Mouse (Mus musculus) forebrain, embryonic 12.5 days (tissue): ENCODE data around the gene Brms1. TPM values are rescaled to one million over a fixed set of nuclear protein-coding genes. Genes with fewer than 3 reads are reported as not detected.

ENCODE experiments used
- ATAC-seq: fragments of 200-750 bp; cut with Nextera tagmentation; 2 replicates; pipeline ENCODE4 v1.8.0; 2017; ENCODE audit warnings: moderate TSS enrichment; ENCODE audit not compliant: low FRiP score
- H3K27ac ChIP-seq: fragments of 300-500 bp; sonication (generic); 2 replicates; pipeline ENCODE4 v1.5.1; 2016; ENCODE audit warnings: mild to moderate bottlenecking
- H3K27me3 ChIP-seq: fragments of 300-500 bp; sonication (generic); 2 replicates; pipeline ENCODE4 v1.6.1; 2016; ENCODE audit warnings: mild to moderate bottlenecking
- H3K36me3 ChIP-seq: fragments of 300-500 bp; sonication (generic); replicated peaks from 2 replicates; pipeline ENCODE4 v1.6.1; 2016; ENCODE audit warnings: mild to moderate bottlenecking
- H3K4me1 ChIP-seq: fragments of 300-500 bp; sonication (generic); 2 replicates; pipeline ENCODE4 v1.6.1; 2016
- H3K4me2 ChIP-seq: fragments of 300-500 bp; sonication (generic); 2 replicates; pipeline ENCODE4 v1.6.1; 2016; ENCODE audit warnings: mild to moderate bottlenecking, moderate library complexity
- H3K4me3 ChIP-seq: fragments of 300-500 bp; sonication (generic); replicated peaks from 2 replicates; pipeline ENCODE4 v1.5.1; 2016; ENCODE audit warnings: mild to moderate bottlenecking
- H3K9ac ChIP-seq: fragments of 300-500 bp; sonication (generic); 2 replicates; pipeline ENCODE4 v1.6.1; 2016; ENCODE audit warnings: mild to moderate bottlenecking
- H3K9me3 ChIP-seq: fragments of 300-500 bp; sonication (generic); 2 replicates; pipeline ENCODE4 v1.6.1; 2016
- WGBS: fragments of 180-500 bp; shearing (Covaris S2); methylation state at CpG from one replicate; pipeline ENCODE4 v1.1.7; 2016; 5-methylcytosine and 5-hydroxymethylcytosine counted together
- polyA plus RNA-seq: library from polyadenylated mRNA; unstranded; fragments of >200 nt; fragmentation: Nextera tagmentation; extraction: Ambion mirVana; gene quantifications from 2 replicates; pipeline ENCODE4 v1.2.1, GENCODE M21; 2016

The Brms1 gene
- polyA plus RNA-seq, 1 experiment from 2014 or later, result 60.3 TPM

GRCm38 (mm10) chr19:5017611-5018010 lies 23.5 kb upstream of the Brms1 start:
- Histone ChIP-seq H3K36me3 (no peaks in the 10 kb centered on the region), H3K27ac (no peak overlapping the region), H3K4me2 (no peak overlapping the region), H3K4me1 (peaks cover 5% of the 10 kb centered on the region; the same call in 1 of the 2 replicates), H3K4me3 (no peak overlapping the region), H3K9me3 (no peaks in the 10 kb centered on the region), H3K27me3 (no peaks in the 10 kb centered on the region), H3K9ac (no peak overlapping the region)
- ATAC-seq, result no peak
- WGBS, result 89% methylated on average over 4 of the region's 4 CpGs

DNA sequence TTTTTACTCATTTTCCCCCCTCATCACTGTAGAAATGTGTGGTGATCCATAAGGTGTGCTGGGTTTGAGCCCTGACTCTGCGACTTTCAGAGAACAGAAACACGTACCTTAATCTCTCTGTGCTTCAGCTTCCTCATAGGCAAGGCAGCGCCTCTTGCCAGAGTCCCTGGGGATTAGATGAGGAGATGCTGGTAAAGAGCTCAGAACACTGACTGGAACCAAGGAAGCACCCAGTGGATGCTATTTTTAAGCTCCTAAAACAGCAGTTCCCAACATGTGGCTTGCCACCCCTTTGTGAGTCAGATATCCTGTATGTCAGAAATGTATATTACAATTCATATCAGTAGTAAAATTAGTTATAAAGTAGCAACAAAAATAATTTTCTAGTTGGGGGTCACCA lies 23.0 kb upstream of the Brms1 start:
- WGBS, result 76% methylated on average over 3 of the region's 3 CpGs
- Histone ChIP-seq H3K4me1 (peaks cover 5% of the 10 kb centered on the region; the same call in 1 of the 2 replicates), H3K9ac (no peak overlapping the region), H3K9me3 (no peaks in the 10 kb centered on the region), H3K36me3 (no peaks in the 10 kb centered on the region), H3K27ac (no peak overlapping the region), H3K4me2 (no peak overlapping the region), H3K27me3 (no peaks in the 10 kb centered on the region), H3K4me3 (no peak overlapping the region)
- ATAC-seq, result no peak

DNA sequence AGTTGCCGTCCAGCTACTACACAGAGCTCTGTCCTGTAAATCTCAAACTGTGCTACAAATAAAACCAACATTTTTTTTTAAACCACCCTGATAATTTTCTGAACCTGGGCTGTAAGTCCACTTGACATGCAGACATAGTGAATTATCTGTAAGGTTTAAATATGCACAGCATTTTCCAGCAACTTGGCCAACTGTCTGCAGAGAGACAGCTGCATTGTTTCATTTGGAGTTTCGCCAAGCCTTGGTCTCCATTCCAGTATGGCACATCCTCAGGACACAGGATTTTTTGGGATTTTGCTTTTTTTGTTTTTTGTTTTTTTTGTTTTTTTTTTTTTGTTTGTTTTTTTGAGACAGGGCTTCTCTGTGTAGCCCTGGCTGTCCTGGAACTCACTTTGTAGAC lies 19.7 kb upstream of the Brms1 start:
- H3K27me3 ChIP-seq, result no peaks in the 10 kb centered on the region
- no peak overlapping the region for H3K4me3 ChIP-seq
- 86% methylated on average over 2 of the region's 2 CpGs for WGBS
- no peak for ATAC-seq
- no peak overlapping the region for H3K27ac ChIP-seq
- H3K9ac ChIP-seq, result no peak overlapping the region
- no peak overlapping the region for H3K4me2 ChIP-seq
- no peaks in the 10 kb centered on the region for H3K9me3 ChIP-seq
- peaks cover 12% of the 10 kb centered on the region for H3K4me1 ChIP-seq
- 0 out of 2 replicates have a peak, but pooled peaks cover 3% of the 10 kb centered on the region for H3K36me3 ChIP-seq

DNA sequence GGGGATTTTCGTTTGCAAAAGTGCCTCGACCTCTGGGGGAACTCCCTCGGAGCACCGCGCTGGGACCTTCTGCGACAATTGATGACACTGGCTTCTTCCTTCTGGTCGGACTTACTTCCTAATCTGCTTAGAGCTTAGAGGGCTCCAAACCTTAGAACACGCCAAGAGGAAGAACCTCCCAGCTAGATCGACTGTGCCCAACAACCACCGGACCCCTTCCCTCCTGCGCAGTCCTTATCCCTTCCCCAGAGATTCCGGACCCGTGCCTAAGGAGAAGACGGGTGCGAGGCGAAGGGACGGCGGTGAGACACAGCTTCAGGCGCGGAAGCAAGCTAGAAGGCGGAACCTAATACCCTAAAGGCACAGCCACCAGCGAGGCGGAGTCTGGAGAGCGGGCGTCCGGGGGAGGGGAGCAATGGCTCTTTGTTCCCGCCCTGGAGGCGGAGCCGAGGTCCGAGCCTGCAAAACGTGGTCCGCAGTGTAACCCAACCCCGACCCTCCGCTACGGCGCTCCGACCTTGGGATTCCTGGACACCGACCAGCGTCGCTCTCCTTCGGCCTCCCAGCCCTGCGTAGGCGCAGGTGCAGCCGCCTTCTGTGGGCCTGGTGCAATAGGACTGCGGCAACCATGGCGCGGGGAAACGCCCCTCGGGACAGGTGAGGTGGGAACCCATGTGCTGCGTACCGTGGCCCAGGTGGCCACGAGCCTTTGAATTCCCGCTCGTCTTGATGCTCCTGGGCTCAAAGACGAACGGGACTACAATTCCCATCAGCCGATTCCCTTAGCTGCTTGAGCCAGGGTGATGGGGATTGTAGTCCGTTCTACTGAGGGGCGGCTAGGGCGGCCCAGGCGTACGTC lies 17.3 kb upstream of the Brms1 start, which contains the start of gene Slc29a2:
Gene Slc29a2 (plus strand): TSS at position 240 of the 859 bp plus-strand sequence.
- H3K4me3 ChIP-seq, result peak within 1 kb of the TSS; percentile 69
- no peaks in the 10 kb centered on the region for H3K27me3 ChIP-seq
- peaks cover 23% of the 10 kb centered on the region for H3K36me3 ChIP-seq
- peak within 1 kb of the TSS; percentile 85 for H3K4me2 ChIP-seq
- WGBS, result under 1% methylated on average over 62 of the region's 62 CpGs
- peak within 1 kb of the TSS; percentile 64 for H3K9ac ChIP-seq
- H3K9me3 ChIP-seq, result no peaks in the 10 kb centered on the region
- H3K27ac ChIP-seq, result peak within 1 kb of the TSS; percentile 87
- ATAC-seq, result peak; percentile 97
- peaks cover 11% of the 10 kb centered on the region; the same call in 1 of the 2 replicates for H3K4me1 ChIP-seq

GRCm38 (mm10) chr19:5026111-5026510 lies 15.0 kb upstream of the Brms1 start:
- no peak overlapping the region for H3K27ac ChIP-seq
- no peaks in the 10 kb centered on the region for H3K27me3 ChIP-seq
- H3K4me1 ChIP-seq, result peaks cover 11% of the 10 kb centered on the region; the same call in 1 of the 2 replicates
- H3K9ac ChIP-seq, result no peak overlapping the region
- peaks cover 43% of the 10 kb centered on the region for H3K36me3 ChIP-seq
- H3K4me2 ChIP-seq, result no peak overlapping the region
- H3K4me3 ChIP-seq, result no peak overlapping the region
- WGBS, result 94% methylated on average over 8 of the region's 8 CpGs
- H3K9me3 ChIP-seq, result no peaks in the 10 kb centered on the region
- ATAC-seq, result no peak

- no peak for ATAC-seq
- H3K27me3 ChIP-seq, result no peaks in the 10 kb centered on the region
- no peak overlapping the region for H3K27ac ChIP-seq
These were observed 8.5 kb upstream of the Brms1 start for GRCm38 (mm10) chr19:5032686-5033085.

DNA sequence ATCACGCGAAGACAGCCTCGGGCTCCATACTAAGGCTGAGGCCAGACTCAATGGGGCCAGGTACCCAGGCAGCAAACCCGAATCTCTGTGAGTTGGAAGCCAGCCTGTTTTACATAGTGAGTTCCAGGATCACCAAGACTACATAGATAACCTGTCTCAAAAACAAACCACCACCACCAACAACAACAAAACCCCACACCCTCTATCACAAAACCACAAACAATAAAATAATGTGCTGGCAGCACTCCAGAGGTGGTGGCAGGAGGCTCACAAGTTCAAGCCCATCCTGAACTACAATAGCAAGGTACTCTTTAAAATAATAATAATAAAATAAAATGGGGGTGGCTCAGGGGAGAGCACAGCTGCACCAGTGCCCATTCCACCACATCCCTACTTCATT lies 4.6 kb upstream of the Brms1 start:
- H3K4me2 ChIP-seq, result no peak overlapping the region
- no peak for ATAC-seq

More at GRCm38 (mm10) chr19:5032686-5033085, 8.5 kb upstream of the Brms1 start:
- Histone ChIP-seq H3K4me1 (peaks cover 6% of the 10 kb centered on the region), H3K36me3 (peaks cover 36% of the 10 kb centered on the region), H3K4me2 (no peak overlapping the region), H3K9me3 (no peaks in the 10 kb centered on the region), H3K4me3 (no peak overlapping the region), H3K9ac (no peak overlapping the region)
- 85% methylated on average over 3 of the region's 3 CpGs for WGBS

DNA sequence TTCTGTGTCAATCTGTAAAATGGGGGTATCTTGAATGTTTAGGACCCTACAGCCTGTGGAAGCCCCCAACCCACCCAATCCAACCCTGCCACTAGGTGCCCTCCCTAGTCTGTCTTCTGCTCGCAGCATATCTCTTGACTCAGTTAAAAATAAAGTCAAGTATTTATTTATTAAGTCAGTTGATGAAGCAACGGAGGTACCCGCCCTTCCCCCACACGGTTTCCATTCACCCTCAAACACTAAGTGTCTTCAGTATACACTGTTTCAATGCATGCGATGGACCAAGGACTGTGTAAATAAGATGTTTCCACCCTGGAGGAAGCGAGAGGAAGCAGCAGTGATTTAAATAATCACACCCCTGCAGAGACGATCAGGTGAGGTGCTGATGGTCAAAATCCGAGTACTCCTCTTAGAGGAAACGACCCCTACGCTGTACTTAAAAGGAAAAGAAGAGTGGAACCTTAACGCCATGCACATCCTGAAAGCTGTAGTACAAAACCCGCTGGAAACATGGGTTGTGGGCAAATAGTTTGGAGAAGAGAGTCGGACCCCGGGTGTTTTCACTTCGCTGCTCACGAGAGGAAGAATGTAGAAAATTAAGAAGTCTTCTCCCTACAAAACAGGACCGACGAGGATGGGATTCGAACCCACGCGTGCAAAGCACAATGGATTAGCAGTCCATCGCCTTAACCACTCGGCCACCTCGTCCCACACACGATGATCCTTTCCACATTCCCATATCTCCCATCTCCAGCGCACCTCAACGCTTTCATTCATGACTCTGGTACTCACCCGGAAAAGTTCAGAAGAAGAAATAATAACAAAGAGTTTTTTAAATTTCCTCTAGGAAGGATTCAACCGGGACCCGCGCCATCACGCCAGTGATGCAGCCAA lies 3.2 kb upstream of the Brms1 start:
- H3K27me3 ChIP-seq, result no peaks in the 10 kb centered on the region
- no peaks in the 10 kb centered on the region for H3K36me3 ChIP-seq
- peaks cover 38% of the 10 kb centered on the region for H3K4me1 ChIP-seq
- H3K9ac ChIP-seq, result peak overlapping the region; percentile 83
- no peaks in the 10 kb centered on the region for H3K9me3 ChIP-seq
- H3K4me2 ChIP-seq, result peak overlapping the region; percentile 97
- peak; percentile 57 for ATAC-seq
- H3K27ac ChIP-seq, result peak overlapping the region; percentile 72
- peak overlapping the region; percentile 82 for H3K4me3 ChIP-seq
- 7% methylated on average over 32 of the region's 32 CpGs for WGBS

More for the DNA sequence above, 4.6 kb upstream of the Brms1 start:
- Histone ChIP-seq H3K27ac (no peak overlapping the region), H3K36me3 (peaks cover under 1% of the 10 kb centered on the region; the same call in 1 of the 2 replicates), H3K4me3 (no peak overlapping the region), H3K9me3 (no peaks in the 10 kb centered on the region), H3K9ac (no peak overlapping the region), H3K27me3 (no peaks in the 10 kb centered on the region), H3K4me1 (peaks cover 29% of the 10 kb centered on the region)
- WGBS, result 82% methylated on average over 4 of the region's 4 CpGs

GRCm38 (mm10) chr19:5038709-5039156 lies 2.4 kb upstream of the Brms1 start, which contains the start of the genes B4gat1 and AC124502.3:
Gene B4gat1, plus strand, starts transcription at chr19:5038826.
Gene AC124502.3, plus strand, starts transcription at chr19:5038891.
- WGBS, result under 1% methylated on average over 43 of the region's 44 CpGs
- H3K4me1 ChIP-seq, result peaks cover 38% of the 10 kb centered on the region
- H3K4me3 ChIP-seq, result peak within 1 kb of the TSS; percentile 82
- no peaks in the 10 kb centered on the region for H3K27me3 ChIP-seq
- H3K27ac ChIP-seq, result peak within 1 kb of the TSS; percentile 72
- ATAC-seq, result peak; percentile 90
- H3K9me3 ChIP-seq, result no peaks in the 10 kb centered on the region
- peak within 1 kb of the TSS; percentile 97 for H3K4me2 ChIP-seq
- H3K9ac ChIP-seq, result peak within 1 kb of the TSS; percentile 83
- peaks cover 2% of the 10 kb centered on the region; the same call in 1 of the 2 replicates for H3K36me3 ChIP-seq

DNA sequence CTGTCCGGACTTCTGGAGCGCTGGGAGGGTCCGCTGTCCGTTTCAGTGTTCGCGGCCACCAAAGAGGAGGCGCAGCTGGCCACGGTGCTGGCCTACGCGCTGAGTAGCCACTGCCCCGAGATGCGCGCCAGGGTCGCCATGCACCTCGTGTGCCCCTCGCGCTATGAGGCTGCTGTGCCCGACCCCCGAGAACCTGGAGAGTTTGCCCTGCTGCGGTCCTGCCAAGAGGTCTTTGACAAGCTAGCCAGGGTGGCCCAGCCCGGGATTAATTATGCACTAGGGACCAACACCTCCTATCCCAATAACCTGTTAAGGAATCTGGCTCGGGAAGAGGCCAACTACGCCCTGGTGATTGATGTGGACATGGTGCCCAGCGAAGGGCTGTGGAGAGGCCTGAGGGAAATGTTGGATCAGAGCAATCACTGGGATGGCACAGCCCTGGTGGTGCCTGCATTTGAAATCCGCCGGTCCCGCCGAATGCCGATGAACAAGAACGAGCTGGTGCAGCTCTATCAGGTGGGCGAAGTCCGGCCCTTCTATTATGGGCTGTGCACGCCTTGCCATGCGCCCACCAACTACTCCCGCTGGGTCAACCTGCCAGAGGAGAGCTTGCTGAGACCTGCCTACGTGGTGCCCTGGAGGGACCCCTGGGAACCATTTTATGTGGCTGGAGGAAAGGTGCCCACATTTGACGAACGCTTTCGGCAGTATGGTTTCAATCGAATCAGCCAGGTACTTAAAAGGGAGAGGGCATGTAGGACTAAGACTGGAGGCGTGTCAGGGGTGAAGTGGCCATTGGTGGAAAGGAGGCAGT lies 1.6 kb upstream of the Brms1 start:
- H3K9ac ChIP-seq, result peak overlapping the region; percentile 83
- H3K27me3 ChIP-seq, result no peaks in the 10 kb centered on the region
- peaks cover 38% of the 10 kb centered on the region for H3K4me1 ChIP-seq
- ATAC-seq, result peak; percentile 31
- peak overlapping the region; percentile 82 for H3K4me3 ChIP-seq
- peak overlapping the region; percentile 72 for H3K27ac ChIP-seq
- no peaks in the 10 kb centered on the region for H3K9me3 ChIP-seq
- peak overlapping the region; percentile 97 for H3K4me2 ChIP-seq
- 11% methylated on average over 41 of the region's 41 CpGs for whole genome bisulfite sequencing
- H3K36me3 ChIP-seq, result peaks cover 8% of the 10 kb centered on the region

- Histone ChIP-seq H3K27me3 (no peaks in the 10 kb centered on the region), H3K9ac (peak overlapping the region; percentile 83), H3K36me3 (peaks cover 19% of the 10 kb centered on the region), H3K4me2 (peak overlapping the region; percentile 97), H3K9me3 (no peaks in the 10 kb centered on the region), H3K4me1 (peaks cover 38% of the 10 kb centered on the region), H3K4me3 (peak overlapping the region; percentile 82), H3K27ac (peak overlapping the region; percentile 9; the same call in 1 of the 2 replicates)
- ATAC-seq, result no peak
- 3% methylated on average over 16 of the region's 16 CpGs for WGBS
These were observed 434 bp downstream of the Brms1 start for GRCm38 (mm10) chr19:5041588-5041987.
